Mouse (Mus musculus) thymus, postnatal 25 days (tissue): ENCODE results near the gene Cel.

Experiments used
- DNase-seq: peaks from one replicate; pipeline ENCODE4 v3.0.0; 2022

The Cel gene

GRCm38 (mm10) chr2:28536766-28537633, 26.2 kb downstream of the Cel start:
- no peak for DNase-seq

DNA sequence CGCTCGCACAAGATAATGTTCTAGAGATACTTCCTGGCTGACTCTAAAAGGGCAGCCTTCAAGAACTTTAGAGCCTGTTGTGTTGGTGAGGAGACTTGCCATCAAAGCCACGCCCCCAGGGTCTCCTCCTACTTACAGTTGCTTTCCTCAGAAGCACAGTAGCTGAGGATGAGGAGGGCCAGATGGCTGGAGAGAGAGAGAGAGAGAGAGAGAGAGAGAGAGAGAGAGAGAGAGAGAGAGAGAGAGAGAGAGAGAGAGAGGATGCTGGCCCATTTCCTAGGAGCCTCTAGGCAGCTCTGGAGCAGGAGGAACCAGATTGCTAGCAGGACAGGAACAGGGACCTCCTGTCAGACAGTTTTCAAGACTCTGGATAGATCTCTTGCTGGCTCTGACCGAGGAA, 27.0 kb downstream of the Cel start:
- DNase-seq, result no peak

GRCm38 (mm10) chr2:28535650-28536049, 27.6 kb downstream of the Cel start:
- no peak for DNase-seq

- DNase-seq, result no peak
Observed at GRCm38 (mm10) chr2:28535263-28535540, 28.0 kb downstream of the Cel start.

- DNase-seq, result no peak
Observed at GRCm38 (mm10) chr2:28534436-28535262, 28.6 kb downstream of the Cel start.

DNA sequence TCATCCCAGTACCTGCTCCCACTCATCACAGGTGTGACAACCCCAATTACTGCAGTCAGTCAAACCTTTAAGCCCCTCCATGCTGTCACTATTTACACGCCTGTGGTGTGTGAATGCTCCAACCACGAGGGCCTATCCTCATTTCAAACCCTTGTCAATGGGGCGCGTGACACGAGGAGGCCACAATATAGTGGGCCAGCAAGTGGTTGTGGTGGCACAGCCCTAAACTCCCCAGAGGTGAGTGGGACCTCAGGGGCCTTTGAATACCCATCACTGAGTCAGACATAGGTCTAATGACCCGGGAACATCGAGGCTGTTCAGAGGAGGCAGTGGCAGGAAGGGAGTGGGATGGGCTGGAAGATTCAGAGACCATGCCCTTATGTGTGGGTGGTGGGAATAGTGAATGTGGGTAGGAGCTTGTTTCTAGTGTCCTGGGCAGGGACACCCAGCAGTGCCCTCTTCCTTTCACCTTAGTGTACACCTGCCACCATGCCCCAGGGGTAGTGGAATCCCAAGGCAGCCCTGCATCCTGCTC, 29.2 kb downstream of the Cel start:
- no peak for DNase-seq

DNA sequence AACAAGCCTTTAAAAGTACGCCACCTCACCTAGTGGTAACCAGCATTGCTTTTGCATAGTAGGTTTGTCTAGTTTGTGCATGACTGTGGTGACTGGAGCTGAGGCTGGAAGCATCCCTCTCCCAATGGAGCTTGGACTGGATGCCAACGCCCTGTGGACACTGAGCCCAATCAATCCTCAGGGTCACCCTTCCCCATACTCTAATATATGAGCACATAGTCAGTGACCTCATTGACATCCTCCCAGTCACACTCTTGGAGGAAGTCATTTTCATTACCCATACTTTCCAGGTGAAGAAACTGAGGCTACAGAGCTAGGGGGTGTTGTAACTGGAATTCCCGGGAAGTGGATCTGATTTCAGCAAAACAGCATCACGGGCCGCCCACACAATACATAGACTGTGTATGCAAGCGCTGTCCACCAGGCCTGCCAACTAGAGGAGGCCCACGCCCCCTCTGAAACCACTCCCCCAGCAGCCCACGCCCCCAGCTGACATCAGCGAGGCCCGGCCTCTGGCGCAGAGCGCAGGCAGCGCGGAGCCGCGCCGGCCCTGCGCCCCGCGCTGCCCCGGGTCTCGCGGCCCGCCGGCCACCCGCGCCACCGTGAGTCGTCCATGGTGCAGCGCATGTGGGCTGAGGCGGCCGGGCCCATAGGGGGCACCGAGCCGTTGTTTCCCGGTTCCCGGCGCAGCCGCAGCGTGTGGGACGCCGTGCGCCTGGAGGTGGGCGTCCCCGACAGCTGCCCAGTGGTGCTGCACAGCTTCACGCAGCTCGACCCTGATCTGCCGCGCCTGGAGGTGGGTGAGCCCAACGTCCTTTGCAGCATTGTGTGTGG, 30.0 kb downstream of the Cel start:
- peak; percentile 73 for DNase-seq

- DNase-seq, result no peak
Observed at GRCm38 (mm10) chr2:28530311-28530710, 32.9 kb downstream of the Cel start.

GRCm38 (mm10) chr2:28529856-28530255, 33.3 kb downstream of the Cel start:
- no peak for DNase-seq

DNA sequence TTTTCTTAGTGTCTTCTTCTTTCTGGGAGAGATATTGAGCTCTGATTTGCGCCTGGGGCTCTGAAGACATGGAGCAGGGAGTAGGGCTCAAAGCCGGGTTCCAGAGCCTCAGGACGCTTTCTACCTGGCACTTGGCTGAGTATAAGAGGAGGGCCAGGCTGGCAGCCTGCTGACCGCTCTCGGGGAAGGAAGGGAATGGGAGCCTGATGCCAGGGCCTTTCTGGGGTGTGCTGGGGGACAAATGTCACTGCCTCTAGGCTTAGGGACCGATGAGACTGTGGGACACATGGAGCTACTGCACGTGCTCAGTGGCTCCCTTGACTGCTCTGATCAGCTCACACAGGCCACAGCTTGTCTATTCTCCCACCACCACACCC, 34.9 kb downstream of the Cel start:
- DNase-seq, result no peak

GRCm38 (mm10) chr2:28527436-28528353, 35.5 kb downstream of the Cel start:
- DNase-seq, result no peak

GRCm38 (mm10) chr2:28525943-28526876, 37.0 kb downstream of the Cel start:
- DNase-seq, result peak; percentile 19

- no peak for DNase-seq
Observed at GRCm38 (mm10) chr2:28525219-28525942, 37.8 kb downstream of the Cel start.

DNA sequence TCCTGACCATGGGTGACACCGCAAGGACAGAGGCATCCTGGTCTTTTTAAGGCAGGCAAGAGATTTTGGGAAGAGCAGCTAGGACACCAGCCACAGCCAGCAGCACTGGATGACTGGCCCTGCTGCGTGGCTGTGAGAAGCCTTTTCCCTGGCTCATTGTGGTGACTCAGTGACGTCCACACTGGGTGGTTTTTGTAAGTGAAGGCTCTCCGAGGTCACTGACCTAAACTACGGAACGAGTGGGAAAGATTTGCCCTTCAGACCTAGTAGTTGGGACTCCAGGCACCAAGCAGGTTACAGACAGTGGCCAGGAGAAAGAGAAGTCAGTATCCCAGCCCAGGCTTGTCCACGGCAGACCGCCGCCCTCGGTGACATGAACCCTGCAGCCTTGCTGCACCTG, 38.8 kb downstream of the Cel start:
- no peak for DNase-seq

DNA sequence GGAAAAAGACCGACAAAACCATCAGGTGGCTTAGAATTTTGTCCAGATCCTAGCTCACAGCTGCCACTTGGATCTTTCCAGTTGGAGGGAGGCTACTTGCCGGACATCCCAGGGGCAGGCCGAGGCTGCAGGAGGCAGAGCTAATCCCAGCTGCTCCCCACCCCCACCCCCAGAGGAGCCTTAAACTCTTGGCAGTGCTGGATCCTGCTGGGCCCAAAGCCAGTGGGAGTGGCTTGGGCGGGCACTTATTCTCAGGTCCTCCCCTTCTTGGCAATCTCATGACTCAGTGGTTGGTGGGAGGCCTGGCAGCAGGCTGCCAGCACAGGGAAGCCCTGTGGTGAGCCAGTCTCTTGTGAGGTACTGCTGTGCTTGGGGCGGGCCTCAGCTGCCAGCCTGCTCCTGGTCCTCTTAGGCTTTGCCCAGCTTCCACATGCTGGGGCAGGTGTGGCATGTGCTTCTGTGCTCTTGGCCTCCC, 39.5 kb downstream of the Cel start:
- DNase-seq, result no peak

- no peak for DNase-seq
Observed at GRCm38 (mm10) chr2:28522166-28522565, 41.0 kb downstream of the Cel start.

GRCm38 (mm10) chr2:28521571-28522151, 41.5 kb downstream of the Cel start:
- DNase-seq, result no peak

DNA sequence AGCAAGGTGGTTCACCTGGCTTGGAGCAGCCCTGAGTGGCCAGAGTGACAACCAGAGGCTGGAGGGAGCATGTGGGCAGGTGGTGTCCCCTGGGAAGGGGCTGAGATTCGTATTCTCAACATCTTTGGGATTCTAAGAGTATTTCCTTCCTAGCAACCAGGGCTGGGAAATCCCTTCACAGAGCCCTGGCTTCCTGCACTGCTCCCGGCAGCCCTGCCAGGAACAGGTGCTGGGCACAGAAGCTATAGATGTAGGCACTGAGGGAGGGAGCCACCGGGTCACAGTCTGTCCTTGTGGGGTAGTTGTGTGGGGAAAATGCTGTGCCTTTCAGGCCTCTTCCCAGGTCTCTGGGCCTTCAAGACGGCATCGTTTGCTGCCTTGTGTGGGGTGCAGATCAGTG, 42.6 kb downstream of the Cel start:
- no peak for DNase-seq

GRCm38 (mm10) chr2:28518231-28518630, 45.0 kb downstream of the Cel start:
- DNase-seq, result peak; percentile 33
